Mouse (Mus musculus): ENCODE results near the gene Lgi2. TPM values are rescaled to one million over a fixed set of nuclear protein-coding genes. Genes with fewer than 3 reads are reported as not detected.
A peak's percentile ranks its signal among the peaks of the same experiment; 100 is the strongest.

Gene Lgi2
- polyA plus RNA-seq, 1 experiment from 2014 or later = 16.1 TPM

DNA sequence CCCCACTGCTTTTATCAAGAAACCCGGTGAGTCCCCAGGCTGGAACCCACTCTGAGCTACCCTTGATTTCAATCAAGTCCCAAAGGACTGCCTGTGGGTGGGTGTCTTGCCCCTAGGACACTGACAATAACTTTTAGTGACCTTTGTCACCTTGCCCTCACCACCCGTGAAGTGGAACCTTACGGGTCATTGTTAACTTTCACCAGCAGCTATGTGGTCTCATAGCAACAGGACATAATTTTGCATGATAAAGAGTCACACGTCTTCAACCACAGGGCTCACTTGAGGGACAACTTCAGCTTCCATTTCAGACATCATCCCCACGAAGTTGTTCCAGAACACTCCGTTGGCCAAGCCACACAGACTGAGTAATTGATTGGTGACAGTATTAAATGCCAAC lies 4.5 kb upstream of the Lgi2 start:
- ATAC-seq (ENCODE audit: insufficient read depth, low FRiP score, low read depth) = no peak
- WGBS = 59% methylated on average over 6 of the region's 6 CpGs
- no peaks in the 10 kb centered on the region for H3K27me3 ChIP-seq (replicated peaks)
- no peaks in the 10 kb centered on the region for H3K9me3 ChIP-seq
- no peak overlapping the region for H3K4me3 ChIP-seq (replicated peaks)
- H3K27ac ChIP-seq = no peak overlapping the region
- no peak overlapping the region for H3K9ac ChIP-seq
- no peak overlapping the region for H3K4me2 ChIP-seq
- H3K4me1 ChIP-seq = no peaks in the 10 kb centered on the region
- H3K36me3 ChIP-seq = 0 out of 2 replicates have a peak, but pooled peaks cover 4% of the 10 kb centered on the region

DNA sequence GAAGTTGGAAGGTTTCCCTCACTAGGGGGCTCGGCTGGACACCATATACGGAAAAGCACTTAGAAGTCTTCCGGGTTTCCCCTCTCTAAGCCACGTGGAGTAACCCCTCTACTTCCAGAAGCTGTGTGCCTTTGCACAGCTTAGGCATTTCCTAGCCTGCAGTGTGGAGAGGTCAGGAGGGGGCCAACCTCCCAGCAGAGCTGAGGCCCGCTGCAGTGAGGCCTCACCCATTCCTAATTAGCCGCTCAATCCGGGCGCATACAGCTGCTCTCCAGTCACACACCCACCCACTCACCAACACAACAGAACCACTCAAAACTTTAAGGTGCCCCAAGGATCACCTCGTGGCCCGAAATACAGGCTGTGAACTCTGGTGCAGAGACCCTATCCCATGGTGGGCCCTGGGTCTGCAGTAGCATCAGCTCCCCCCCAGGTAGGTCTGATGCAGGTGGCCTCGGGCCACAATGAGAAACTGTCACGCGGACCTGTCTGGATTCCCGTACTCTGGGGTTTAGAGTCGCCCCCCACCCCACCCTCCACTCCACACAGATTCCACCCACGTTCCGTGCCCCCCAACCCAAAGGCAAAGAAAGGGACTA lies 949 bp downstream of the Lgi2 start:
- Histone ChIP-seq H3K9ac (peak overlapping the region; percentile 49), H3K4me1 (0 out of 2 replicates have a peak, but pooled peaks cover 6% of the 10 kb centered on the region), H3K27ac (peak overlapping the region; percentile 50), H3K27me3 (replicated peaks) (no peaks in the 10 kb centered on the region), H3K4me3 (replicated peaks) (peak overlapping the region; percentile 64), H3K4me2 (peak overlapping the region; percentile 90), H3K9me3 (no peaks in the 10 kb centered on the region), H3K36me3 (no peaks in the 10 kb centered on the region)
- 4% methylated on average over 17 of the region's 17 CpGs for WGBS
- peak; percentile 48 for ATAC-seq (ENCODE audit: insufficient read depth, low FRiP score, low read depth)

DNA sequence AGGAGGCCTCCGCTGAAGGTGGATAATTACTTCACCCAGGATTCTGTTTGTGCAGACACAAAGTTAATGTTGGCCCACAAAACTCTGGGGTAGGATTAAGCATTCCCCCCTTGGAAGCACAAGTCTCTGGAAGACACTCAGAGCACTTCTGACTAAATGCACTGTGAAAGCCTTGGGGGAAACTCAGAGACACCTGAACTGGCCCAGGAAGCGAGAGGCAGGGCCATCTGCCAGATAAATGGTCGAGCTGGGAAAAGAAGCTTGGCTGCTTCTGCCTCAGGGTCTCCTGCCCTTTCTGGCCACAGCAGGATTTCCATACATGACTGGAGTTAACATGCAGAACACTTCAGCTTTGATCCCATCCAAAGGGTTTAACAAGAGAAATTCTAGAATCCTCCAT lies 1.9 kb downstream of the Lgi2 start:
- peak overlapping the region; percentile 90 for H3K4me2 ChIP-seq
- no peaks in the 10 kb centered on the region for H3K9me3 ChIP-seq
- H3K36me3 ChIP-seq = no peaks in the 10 kb centered on the region
- no peak for ATAC-seq (ENCODE audit: insufficient read depth, low FRiP score, low read depth)
- no peak overlapping the region for H3K9ac ChIP-seq
- H3K4me3 ChIP-seq (replicated peaks) = peak overlapping the region; percentile 64
- 0 out of 2 replicates have a peak, but pooled peaks cover 6% of the 10 kb centered on the region for H3K4me1 ChIP-seq
- 0 out of 2 replicates have a peak overlapping the region, but pooled peaks have one; percentile 4 for H3K27ac ChIP-seq
- H3K27me3 ChIP-seq (replicated peaks) = no peaks in the 10 kb centered on the region
- WGBS = 31% methylated on average over 3 of the region's 3 CpGs

DNA sequence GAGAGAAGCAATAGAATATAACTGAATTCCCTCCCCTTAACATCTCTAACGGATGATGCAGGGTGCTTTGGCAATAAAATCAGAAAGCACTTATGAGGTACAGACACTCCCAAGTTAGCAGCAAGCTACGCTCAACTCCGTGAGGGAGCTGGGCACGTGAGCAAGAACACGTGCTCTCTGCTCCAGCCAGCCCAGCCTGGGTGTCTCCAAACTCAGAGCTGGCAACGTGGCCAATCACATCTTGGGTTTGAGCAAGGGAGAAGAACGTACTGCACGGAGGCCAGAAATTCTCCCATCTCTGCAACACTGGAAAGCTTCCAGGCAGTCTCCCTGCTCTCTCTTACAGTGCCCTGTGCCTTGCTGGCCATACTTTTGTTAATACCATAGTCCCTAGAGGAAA lies 6.0 kb downstream of the Lgi2 start:
- Histone ChIP-seq H3K9me3 (no peaks in the 10 kb centered on the region), H3K27ac (no peak overlapping the region), H3K4me2 (no peak overlapping the region), H3K4me3 (replicated peaks) (no peak overlapping the region), H3K36me3 (no peaks in the 10 kb centered on the region; the same call in 1 of the 2 replicates), H3K9ac (no peak overlapping the region), H3K27me3 (replicated peaks) (no peaks in the 10 kb centered on the region), H3K4me1 (0 out of 2 replicates have a peak, but pooled peaks cover 6% of the 10 kb centered on the region)
- no peak for ATAC-seq (ENCODE audit: insufficient read depth, low FRiP score, low read depth)
- 62% methylated on average over 8 of the region's 8 CpGs for WGBS

- H3K27me3 ChIP-seq (replicated peaks) = no peaks in the 10 kb centered on the region
- no peaks in the 10 kb centered on the region for H3K4me1 ChIP-seq
- H3K9ac ChIP-seq = no peak overlapping the region
- no peaks in the 10 kb centered on the region for H3K9me3 ChIP-seq
- no peaks in the 10 kb centered on the region; the same call in 1 of the 2 replicates for H3K36me3 ChIP-seq
- no peak for ATAC-seq (ENCODE audit: insufficient read depth, low FRiP score, low read depth)
- no peak overlapping the region for H3K4me3 ChIP-seq (replicated peaks)
- WGBS = 81% methylated on average over 7 of the region's 7 CpGs
- no peak overlapping the region for H3K27ac ChIP-seq
- no peak overlapping the region for H3K4me2 ChIP-seq
Measured at GRCm38 (mm10) chr5:52555526-52555925, 10.7 kb downstream of the Lgi2 start.

DNA sequence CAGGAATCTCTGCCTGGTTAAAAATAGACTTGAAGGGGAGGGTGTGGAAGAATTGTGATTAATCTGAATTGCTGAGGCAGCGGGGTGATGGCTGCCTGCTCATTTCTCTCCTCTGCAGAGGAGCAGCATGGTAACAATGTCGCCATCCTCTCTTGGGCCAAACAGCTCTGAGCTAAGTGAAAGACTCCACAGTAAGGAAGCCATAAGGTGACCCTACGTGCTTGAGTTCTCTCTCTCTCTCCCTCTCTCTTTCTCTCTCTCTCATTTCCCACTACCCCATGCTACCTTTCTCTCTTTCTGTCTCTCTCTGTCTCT lies 15.0 kb downstream of the Lgi2 start:
- 67% methylated on average over 3 of the region's 3 CpGs for WGBS
- Histone ChIP-seq H3K4me2 (no peak overlapping the region), H3K36me3 (peaks cover under 1% of the 10 kb centered on the region; the same call in 1 of the 2 replicates), H3K27me3 (replicated peaks) (no peaks in the 10 kb centered on the region), H3K4me1 (no peaks in the 10 kb centered on the region), H3K9me3 (no peaks in the 10 kb centered on the region), H3K27ac (no peak overlapping the region), H3K9ac (no peak overlapping the region), H3K4me3 (replicated peaks) (no peak overlapping the region)
- ATAC-seq (ENCODE audit: insufficient read depth, low FRiP score, low read depth) = no peak

- WGBS = 83% methylated on average over 13 of the region's 13 CpGs
- Histone ChIP-seq H3K4me1 (no peaks in the 10 kb centered on the region), H3K27me3 (replicated peaks) (no peaks in the 10 kb centered on the region), H3K9ac (no peak overlapping the region), H3K27ac (no peak overlapping the region), H3K4me3 (replicated peaks) (no peak overlapping the region), H3K4me2 (no peak overlapping the region), H3K9me3 (no peaks in the 10 kb centered on the region), H3K36me3 (peaks cover 4% of the 10 kb centered on the region; the same call in 1 of the 2 replicates)
- no peak for ATAC-seq (ENCODE audit: insufficient read depth, low FRiP score, low read depth)
Measured at GRCm38 (mm10) chr5:52550613-52551317, 15.5 kb downstream of the Lgi2 start.

- Histone ChIP-seq H3K9ac (no peak overlapping the region), H3K4me1 (no peaks in the 10 kb centered on the region), H3K36me3 (peaks cover 4% of the 10 kb centered on the region; the same call in 1 of the 2 replicates), H3K9me3 (no peaks in the 10 kb centered on the region), H3K4me3 (replicated peaks) (no peak overlapping the region), H3K27ac (no peak overlapping the region), H3K4me2 (no peak overlapping the region), H3K27me3 (replicated peaks) (no peaks in the 10 kb centered on the region)
- ATAC-seq (ENCODE audit: insufficient read depth, low FRiP score, low read depth) = no peak
- 52% methylated on average over 3 of the region's 3 CpGs for WGBS
Measured at GRCm38 (mm10) chr5:52546950-52547349, 19.3 kb downstream of the Lgi2 start.

GRCm38 (mm10) chr5:52543770-52544169 lies 22.5 kb downstream of the Lgi2 start:
- Histone ChIP-seq H3K9ac (no peak overlapping the region), H3K36me3 (peaks cover 4% of the 10 kb centered on the region; the same call in 1 of the 2 replicates), H3K4me3 (replicated peaks) (no peak overlapping the region), H3K27ac (no peak overlapping the region), H3K9me3 (no peaks in the 10 kb centered on the region), H3K27me3 (replicated peaks) (no peaks in the 10 kb centered on the region), H3K4me1 (peaks cover 10% of the 10 kb centered on the region; the same call in 1 of the 2 replicates), H3K4me2 (no peak overlapping the region)
- ATAC-seq (ENCODE audit: insufficient read depth, low FRiP score, low read depth) = no peak
- 88% methylated on average over 4 of the region's 4 CpGs for WGBS

GRCm38 (mm10) chr5:52540186-52540585 lies 26.1 kb downstream of the Lgi2 start:
- H3K4me3 ChIP-seq (replicated peaks) = no peak overlapping the region
- H3K9ac ChIP-seq = no peak overlapping the region
- ATAC-seq (ENCODE audit: insufficient read depth, low FRiP score, low read depth) = no peak
- H3K36me3 ChIP-seq = 0 out of 2 replicates have a peak, but pooled peaks cover 3% of the 10 kb centered on the region
- WGBS = 30% methylated on average over 3 of the region's 3 CpGs
- no peak overlapping the region for H3K4me2 ChIP-seq
- no peaks in the 10 kb centered on the region for H3K9me3 ChIP-seq
- no peaks in the 10 kb centered on the region for H3K27me3 ChIP-seq (replicated peaks)
- peak overlapping the region; percentile 85 for H3K27ac ChIP-seq
- peaks cover 26% of the 10 kb centered on the region for H3K4me1 ChIP-seq

GRCm38 (mm10) chr5:52539483-52539882 lies 26.8 kb downstream of the Lgi2 start:
- H3K4me2 ChIP-seq = no peak overlapping the region
- H3K27ac ChIP-seq = peak overlapping the region; percentile 85
- H3K4me3 ChIP-seq (replicated peaks) = no peak overlapping the region
- H3K9me3 ChIP-seq = no peaks in the 10 kb centered on the region
- H3K9ac ChIP-seq = no peak overlapping the region
- no peaks in the 10 kb centered on the region for H3K27me3 ChIP-seq (replicated peaks)
- peaks cover 31% of the 10 kb centered on the region for H3K4me1 ChIP-seq
- ATAC-seq (ENCODE audit: insufficient read depth, low FRiP score, low read depth) = peak; percentile 72; the same call in 1 of the 2 replicates
- H3K36me3 ChIP-seq = 0 out of 2 replicates have a peak, but pooled peaks cover 3% of the 10 kb centered on the region

- H3K9me3 ChIP-seq = no peaks in the 10 kb centered on the region
- H3K4me3 ChIP-seq (replicated peaks) = no peak overlapping the region
- peak; percentile 51; the same call in 1 of the 2 replicates for ATAC-seq (ENCODE audit: insufficient read depth, low FRiP score, low read depth)
- H3K27ac ChIP-seq = peak overlapping the region; percentile 32; the same call in 1 of the 2 replicates
- H3K27me3 ChIP-seq (replicated peaks) = no peaks in the 10 kb centered on the region
- H3K9ac ChIP-seq = no peak overlapping the region
- H3K36me3 ChIP-seq = 0 out of 2 replicates have a peak, but pooled peaks cover 3% of the 10 kb centered on the region
- H3K4me2 ChIP-seq = no peak overlapping the region
- 54% methylated on average over 7 of the region's 7 CpGs for WGBS
- peaks cover 32% of the 10 kb centered on the region for H3K4me1 ChIP-seq
Measured at GRCm38 (mm10) chr5:52537024-52537423, 29.2 kb downstream of the Lgi2 start.
